Mouse (Mus musculus) E14TG2a.4 (cell line): Measurements from ENCODE around the gene Stn1.

Experiments used
- H3K27me3 ChIP-seq: 2 replicates; pipeline ENCODE4 v1.6.1; 2014; ENCODE audit warnings: low read length, control low read depth; ENCODE audit not compliant: insufficient read depth
- H3K36me3 ChIP-seq: 2 replicates; pipeline ENCODE4 v1.6.1; 2014; ENCODE audit warnings: low read length, control low read depth; ENCODE audit not compliant: insufficient read depth
- H3K4me1 ChIP-seq: replicated peaks from 2 replicates; pipeline ENCODE4 v1.6.1; 2014; ENCODE audit warnings: low read depth, low read length, control low read depth
- H3K4me3 ChIP-seq: replicated peaks from 2 replicates; pipeline ENCODE4 v1.5.1; 2014; ENCODE audit warnings: mild to moderate bottlenecking, low read length
- H3K9me3 ChIP-seq: 2 replicates; pipeline ENCODE4 v1.6.1; 2014; ENCODE audit warnings: low read length, control low read depth
- CTCF ChIP-seq: conservative IDR thresholded peaks from 2 replicates; pipeline ENCODE4 v1.5.1; 2014; ENCODE audit warnings: low read length
- NANOG ChIP-seq: IDR thresholded peaks from 2 replicates; pipeline ENCODE4 v1.6.1; 2014; ENCODE audit warnings: borderline replicate concordance, low read length, mixed read lengths
- POU5F1 ChIP-seq: IDR thresholded peaks from 2 replicates; pipeline ENCODE4 v1.6.1; 2014; ENCODE audit warnings: low read length, borderline replicate concordance

The Stn1 gene

DNA sequence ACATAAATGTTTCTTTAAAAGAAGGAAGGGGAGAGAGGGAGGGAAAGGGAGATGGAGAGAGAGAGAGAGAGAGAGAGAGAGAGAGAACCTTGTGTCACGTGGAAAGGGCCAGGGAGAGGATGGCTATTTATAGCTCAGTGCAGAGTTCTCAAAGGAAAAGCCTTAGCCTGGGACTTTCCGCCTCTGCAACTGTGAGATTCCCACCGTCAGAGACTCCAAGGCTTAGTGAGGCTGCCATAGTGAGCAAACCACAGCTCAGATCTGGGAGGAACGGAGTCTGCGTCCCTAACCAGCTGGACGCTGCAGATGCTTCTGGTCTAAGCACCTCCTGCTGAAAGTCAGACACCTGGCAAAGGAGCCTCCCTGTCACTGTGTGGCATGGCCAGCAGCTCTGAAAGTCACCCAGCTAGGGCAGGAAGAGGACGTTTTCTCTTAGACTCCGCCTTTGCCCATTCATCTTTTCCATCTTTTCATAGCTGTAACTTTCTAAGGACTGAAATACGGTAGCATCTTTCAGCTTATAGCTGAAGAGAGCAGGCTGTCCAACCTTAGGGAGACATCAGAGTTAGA lies 51.2 kb downstream of the Stn1 start:
- H3K9me3 ChIP-seq = no peaks in the 10 kb centered on the region
- no peak for TF ChIP-seq CTCF
- TF ChIP-seq NANOG = no peak

DNA sequence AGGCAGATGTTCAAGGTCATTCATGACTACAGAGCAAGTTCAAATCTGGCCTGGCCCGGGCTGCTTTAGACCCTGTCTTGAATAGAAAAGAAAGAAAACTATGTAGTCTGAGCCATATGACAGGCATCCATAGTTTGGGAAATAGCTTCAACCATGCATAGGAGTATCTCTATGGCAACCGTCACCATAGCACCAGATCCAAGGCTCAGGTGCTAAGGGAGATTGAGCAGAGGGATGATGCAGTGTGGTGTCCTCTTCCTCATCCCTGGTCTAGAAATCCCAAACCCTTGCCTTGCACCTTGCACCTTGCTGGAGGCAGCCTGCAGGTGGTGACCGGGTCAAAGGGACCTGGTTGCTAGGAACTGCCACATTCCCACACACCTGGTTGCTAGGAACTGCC lies 53.2 kb downstream of the Stn1 start:
- no peaks in the 10 kb centered on the region for H3K9me3 ChIP-seq
- TF ChIP-seq CTCF (no peak), NANOG (no peak), POU5F1 (no peak)
- no peaks in the 10 kb centered on the region for H3K36me3 ChIP-seq
- no peak overlapping the region for H3K4me3 ChIP-seq
- H3K27me3 ChIP-seq = peaks cover 7% of the 10 kb centered on the region; the same call in 1 of the 2 replicates
- peaks cover 25% of the 10 kb centered on the region for H3K4me1 ChIP-seq

More for the DNA sequence above, 51.2 kb downstream of the Stn1 start:
- H3K36me3 ChIP-seq = no peaks in the 10 kb centered on the region
- H3K4me1 ChIP-seq = peaks cover 26% of the 10 kb centered on the region
- H3K4me3 ChIP-seq = no peak overlapping the region
- H3K27me3 ChIP-seq = peaks cover 7% of the 10 kb centered on the region; the same call in 1 of the 2 replicates

DNA sequence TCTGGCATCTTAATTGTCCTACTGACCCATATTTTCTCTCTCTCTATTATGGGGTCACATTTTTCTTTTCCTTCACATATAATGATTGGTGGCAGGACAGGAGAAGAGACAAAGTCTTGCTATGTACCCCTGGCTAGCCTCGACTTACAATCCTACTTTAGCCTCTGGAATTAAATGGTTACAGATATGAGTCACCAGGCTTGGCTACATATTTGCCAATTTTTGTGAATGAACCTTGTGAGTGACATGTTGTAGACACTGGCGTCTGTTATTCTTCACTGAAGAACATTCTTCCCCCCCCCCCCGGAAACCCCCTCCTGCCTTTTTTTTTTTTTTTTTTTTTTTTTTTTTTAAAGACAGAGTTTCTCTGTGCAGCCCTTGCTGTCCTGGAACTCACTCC lies 54.0 kb downstream of the Stn1 start:
- Histone ChIP-seq H3K4me1 (peaks cover 32% of the 10 kb centered on the region), H3K36me3 (no peaks in the 10 kb centered on the region)

DNA sequence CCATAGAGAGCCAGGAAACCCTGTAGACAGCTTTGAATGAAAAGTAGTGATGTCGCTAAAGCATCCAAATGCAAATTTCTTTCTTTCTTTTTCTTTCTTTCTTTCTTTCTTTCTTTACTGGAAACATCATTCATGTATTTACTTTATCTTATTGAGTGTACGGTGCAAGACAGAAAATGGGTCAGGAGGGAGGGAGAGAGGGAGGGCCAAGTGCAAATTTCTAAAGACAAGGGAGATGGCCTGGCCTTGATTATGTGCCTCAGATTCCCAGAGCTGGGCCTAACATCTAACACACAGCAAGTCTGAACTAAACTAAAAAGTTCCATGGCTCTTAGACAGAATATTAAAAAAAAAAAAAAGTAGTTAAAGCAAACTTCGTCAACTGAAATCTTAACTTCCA lies 63.9 kb downstream of the Stn1 start:
- TF ChIP-seq POU5F1 (no peak), NANOG (no peak), CTCF (no peak)
- Histone ChIP-seq H3K36me3 (no peaks in the 10 kb centered on the region), H3K9me3 (no peaks in the 10 kb centered on the region), H3K4me3 (no peak overlapping the region), H3K4me1 (peaks cover under 1% of the 10 kb centered on the region), H3K27me3 (peaks cover 9% of the 10 kb centered on the region)

More for the DNA sequence above, 54.0 kb downstream of the Stn1 start:
- Histone ChIP-seq H3K4me3 (no peak overlapping the region), H3K9me3 (no peaks in the 10 kb centered on the region), H3K27me3 (peaks cover 14% of the 10 kb centered on the region)
- TF ChIP-seq CTCF (no peak), POU5F1 (no peak), NANOG (no peak)

DNA sequence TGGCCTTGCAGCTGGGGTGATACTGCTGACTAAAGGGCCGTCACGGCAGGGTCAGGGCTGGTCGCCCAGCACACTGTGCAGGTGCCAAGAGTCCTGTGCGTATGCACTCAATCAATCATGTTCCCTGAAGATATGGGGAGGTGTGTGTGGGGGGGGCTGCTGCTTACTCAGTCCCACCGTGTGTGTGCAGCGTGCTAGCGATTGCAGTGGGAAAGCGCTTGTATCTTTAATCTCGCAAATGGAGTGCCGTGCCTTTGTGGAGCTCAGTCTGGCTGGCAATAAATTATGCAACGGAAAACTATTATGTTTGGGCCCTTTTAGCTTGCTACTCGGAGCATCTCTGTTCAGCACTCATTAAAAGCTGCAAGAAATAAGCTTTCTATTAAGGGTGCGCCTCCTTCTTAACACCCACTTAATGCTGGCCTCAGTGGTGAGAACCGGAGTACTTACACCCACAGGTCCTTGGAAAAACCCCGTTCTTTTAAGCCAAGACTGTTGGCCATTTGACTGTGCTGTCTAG lies 64.4 kb downstream of the Stn1 start:
- no peak for TF ChIP-seq POU5F1
- no peak for TF ChIP-seq CTCF
- TF ChIP-seq NANOG = no peak
- Histone ChIP-seq H3K27me3 (peaks cover 8% of the 10 kb centered on the region), H3K4me1 (peaks cover 4% of the 10 kb centered on the region; the same call in 1 of the 2 replicates), H3K36me3 (no peaks in the 10 kb centered on the region), H3K9me3 (no peaks in the 10 kb centered on the region), H3K4me3 (no peak overlapping the region)

DNA sequence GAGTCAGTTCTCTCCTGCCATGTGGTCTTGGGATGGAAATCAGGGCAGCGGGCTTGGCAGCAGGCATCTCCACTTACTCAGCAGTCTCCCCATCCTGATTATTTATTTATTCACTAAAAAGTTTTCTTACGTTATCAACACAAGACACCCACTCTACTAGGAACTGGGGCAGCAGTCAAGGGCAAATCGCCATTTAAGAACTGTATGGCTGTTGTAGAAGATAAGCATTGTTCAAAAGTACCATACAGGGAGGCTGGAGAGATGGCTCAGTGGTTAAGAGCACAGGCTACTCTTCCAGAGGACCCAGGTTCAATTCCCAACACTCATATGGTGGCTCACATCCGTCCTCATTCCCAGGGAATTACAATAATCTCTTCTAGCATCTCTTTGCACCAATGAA lies 65.5 kb downstream of the Stn1 start:
- Histone ChIP-seq H3K9me3 (no peaks in the 10 kb centered on the region), H3K27me3 (peaks cover 9% of the 10 kb centered on the region), H3K4me1 (peaks cover 4% of the 10 kb centered on the region; the same call in 1 of the 2 replicates), H3K4me3 (no peak overlapping the region), H3K36me3 (no peaks in the 10 kb centered on the region)
- no peak for TF ChIP-seq CTCF

DNA sequence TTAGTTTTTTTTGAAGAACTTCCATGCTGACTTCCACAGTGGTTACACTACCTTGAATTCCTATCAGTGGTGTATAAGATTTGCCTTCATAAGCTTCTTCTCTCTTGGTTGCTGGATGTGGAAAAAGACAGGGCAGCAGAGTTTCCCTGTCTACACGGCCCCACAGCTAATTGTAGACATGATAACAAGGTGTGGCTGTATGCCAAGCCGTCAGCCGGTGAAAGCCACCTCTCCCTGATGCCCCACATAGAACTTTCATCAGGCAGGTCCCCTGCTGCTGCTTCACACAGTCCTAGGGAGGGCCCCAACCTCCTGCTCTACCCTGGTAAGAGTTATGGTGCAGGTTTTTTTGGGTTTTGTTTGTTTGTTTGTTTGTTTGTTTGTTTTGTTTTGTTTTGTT lies 68.6 kb downstream of the Stn1 start:
- Histone ChIP-seq H3K4me1 (peaks cover 17% of the 10 kb centered on the region), H3K9me3 (no peaks in the 10 kb centered on the region), H3K27me3 (peaks cover 23% of the 10 kb centered on the region), H3K36me3 (no peaks in the 10 kb centered on the region), H3K4me3 (no peak overlapping the region)
- TF ChIP-seq NANOG (no peak), POU5F1 (no peak), CTCF (no peak)

DNA sequence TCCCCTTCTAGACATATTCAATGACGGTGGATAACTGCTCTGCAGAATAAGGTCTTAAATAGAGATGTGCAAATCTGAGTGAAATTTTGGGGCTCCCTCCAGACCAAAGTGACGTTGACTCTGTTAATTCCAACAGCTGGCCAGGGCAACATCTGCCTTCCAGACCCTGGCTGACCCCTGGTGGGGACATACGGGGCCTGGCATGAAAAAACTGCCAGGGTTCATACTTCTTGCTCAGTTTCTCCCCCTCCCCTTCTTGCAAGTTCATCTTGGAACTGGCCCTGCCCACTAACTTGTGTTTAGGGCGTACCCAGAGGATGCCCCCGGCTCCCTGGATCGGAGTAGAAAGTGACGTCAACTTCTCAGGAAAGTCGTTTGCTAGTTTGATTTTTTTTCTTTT lies 70.5 kb downstream of the Stn1 start:
- H3K27me3 ChIP-seq = peaks cover 30% of the 10 kb centered on the region
- no peak for TF ChIP-seq NANOG
- no peak for TF ChIP-seq POU5F1
- TF ChIP-seq CTCF = no peak
- H3K4me1 ChIP-seq = peaks cover 30% of the 10 kb centered on the region

DNA sequence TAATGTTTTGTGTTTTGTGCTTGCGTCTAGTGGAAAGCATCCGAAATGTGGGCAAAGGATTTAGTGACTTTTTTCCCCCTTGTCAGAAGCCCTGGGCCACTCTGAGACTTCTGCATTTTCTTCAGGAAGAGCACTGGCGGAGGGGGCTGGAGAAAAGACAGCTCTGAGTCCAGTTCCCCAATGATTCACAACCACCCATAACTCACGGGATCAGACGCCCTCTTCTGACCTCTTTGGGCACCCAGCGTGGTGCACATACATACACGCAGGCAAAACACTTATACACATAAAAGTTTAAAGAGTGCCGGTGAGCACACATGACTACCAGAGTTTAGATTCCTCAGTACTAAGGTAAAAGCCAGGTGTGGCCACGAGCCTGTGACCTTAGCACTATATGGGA lies 71.8 kb downstream of the Stn1 start:
- no peaks in the 10 kb centered on the region for H3K9me3 ChIP-seq
- H3K36me3 ChIP-seq = no peaks in the 10 kb centered on the region
- H3K27me3 ChIP-seq = peaks cover 30% of the 10 kb centered on the region
- H3K4me1 ChIP-seq = peaks cover 43% of the 10 kb centered on the region
- H3K4me3 ChIP-seq = no peak overlapping the region
- TF ChIP-seq NANOG = no peak
- no peak for TF ChIP-seq CTCF
- TF ChIP-seq POU5F1 = no peak

More for the DNA sequence above, 70.5 kb downstream of the Stn1 start:
- H3K9me3 ChIP-seq = no peaks in the 10 kb centered on the region
- H3K36me3 ChIP-seq = no peaks in the 10 kb centered on the region
- H3K4me3 ChIP-seq = no peak overlapping the region
